Mouse (Mus musculus) stomach, embryonic 14.5 days (tissue): ENCODE measurements around the gene Epb41. TPM values are rescaled to one million over a fixed set of nuclear protein-coding genes. Genes with fewer than 3 reads are reported as not detected.

Experiments
- ATAC-seq: fragments of 200-750 bp; cut with Nextera tagmentation; 2 replicates; pipeline ENCODE4 v1.8.0; 2017; ENCODE audit warnings: low read depth, moderate TSS enrichment; ENCODE audit not compliant: insufficient number of reproducible peaks, insufficient read depth, low FRiP score
- H3K27ac ChIP-seq: fragments of 300-500 bp; sonication (generic); 2 replicates; pipeline ENCODE4 v1.5.1; 2014; ENCODE audit warnings: mild to moderate bottlenecking, low read length, moderate library complexity, mixed read lengths
- H3K27me3 ChIP-seq: fragments of 300-500 bp; sonication (generic); 2 replicates; pipeline ENCODE4 v1.6.1; 2014; ENCODE audit warnings: low read length, control low read depth, mixed read lengths; ENCODE audit not compliant: control insufficient read depth, insufficient read depth
- H3K36me3 ChIP-seq: fragments of 300-500 bp; sonication (generic); 2 replicates; pipeline ENCODE4 v1.6.1; 2014; ENCODE audit warnings: mild to moderate bottlenecking, control low read depth, low read length, moderate library complexity, mixed read lengths; ENCODE audit not compliant: control insufficient read depth, insufficient read depth
- H3K4me1 ChIP-seq: fragments of 300-500 bp; sonication (generic); 2 replicates; pipeline ENCODE4 v1.6.1; 2014; ENCODE audit warnings: low read length, control low read depth, mixed read lengths; ENCODE audit not compliant: control insufficient read depth, insufficient read depth
- H3K4me2 ChIP-seq: fragments of 300-500 bp; sonication (generic); replicated peaks from 2 replicates; pipeline ENCODE4 v1.6.1; 2014; ENCODE audit warnings: low read depth, low read length, control low read depth
- H3K4me3 ChIP-seq: fragments of 300-500 bp; sonication (generic); 2 replicates; pipeline ENCODE4 v1.5.1; 2014; ENCODE audit warnings: low read depth, low read length, control low read depth
- H3K9ac ChIP-seq: fragments of 300-500 bp; sonication (generic); replicated peaks from 2 replicates; pipeline ENCODE4 v1.6.1; 2014; ENCODE audit warnings: low read depth, mild to moderate bottlenecking, control low read depth, low read length, moderate library complexity, mixed read lengths
- H3K9me3 ChIP-seq: fragments of 300-500 bp; sonication (generic); 2 replicates; pipeline ENCODE4 v1.6.1; 2016; ENCODE audit warnings: low read depth, low read length, control low read depth; ENCODE audit not compliant: control insufficient read depth
- WGBS: fragments of 180-500 bp; shearing (Covaris S2); extraction: QIAGEN DNeasy Blood & Tissue Kit; methylation state at CpG from one replicate; pipeline ENCODE4 v1.1.7; 2014; 5-methylcytosine and 5-hydroxymethylcytosine counted together
- polyA plus RNA-seq: library from polyadenylated mRNA; unstranded; fragments of >200 nt; fragmentation: Nextera tagmentation; extraction: Ambion mirVana; gene quantifications from 2 replicates; pipeline ENCODE4 v1.2.1, GENCODE M21; 2014

Epb41 gene
- polyA plus RNA-seq, 1 experiment from 2014 or later: 55.0 TPM

DNA sequence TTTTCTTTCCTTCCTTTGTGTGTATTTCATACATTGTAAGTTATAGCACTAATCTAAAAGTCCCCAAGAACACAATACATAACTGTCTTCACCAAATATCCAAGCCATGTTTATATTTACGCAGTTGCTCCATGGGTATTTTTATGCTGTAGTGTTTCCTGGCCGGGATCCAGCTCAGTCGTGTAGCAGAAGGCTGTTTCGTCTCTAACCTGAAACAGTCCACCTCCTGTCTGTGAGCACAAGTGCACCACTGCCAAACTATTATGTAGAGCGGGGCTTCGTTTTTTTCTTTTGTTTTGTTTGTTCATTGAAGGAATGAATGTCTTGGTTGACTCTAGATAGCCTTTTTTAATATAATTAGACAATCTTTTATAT is 176.0 kb downstream of the Epb41 start:
- no peak overlapping the region for H3K9ac ChIP-seq
- no peak for ATAC-seq
- no peaks in the 10 kb centered on the region for H3K27me3 ChIP-seq
- H3K9me3 ChIP-seq: no peaks in the 10 kb centered on the region
- no peak overlapping the region for H3K27ac ChIP-seq
- peaks cover 66% of the 10 kb centered on the region for H3K36me3 ChIP-seq
- H3K4me3 ChIP-seq: no peak overlapping the region
- WGBS: 87% methylated on average over 6 of the region's 6 CpGs
- H3K4me1 ChIP-seq: no peaks in the 10 kb centered on the region
- H3K4me2 ChIP-seq: no peak overlapping the region

DNA sequence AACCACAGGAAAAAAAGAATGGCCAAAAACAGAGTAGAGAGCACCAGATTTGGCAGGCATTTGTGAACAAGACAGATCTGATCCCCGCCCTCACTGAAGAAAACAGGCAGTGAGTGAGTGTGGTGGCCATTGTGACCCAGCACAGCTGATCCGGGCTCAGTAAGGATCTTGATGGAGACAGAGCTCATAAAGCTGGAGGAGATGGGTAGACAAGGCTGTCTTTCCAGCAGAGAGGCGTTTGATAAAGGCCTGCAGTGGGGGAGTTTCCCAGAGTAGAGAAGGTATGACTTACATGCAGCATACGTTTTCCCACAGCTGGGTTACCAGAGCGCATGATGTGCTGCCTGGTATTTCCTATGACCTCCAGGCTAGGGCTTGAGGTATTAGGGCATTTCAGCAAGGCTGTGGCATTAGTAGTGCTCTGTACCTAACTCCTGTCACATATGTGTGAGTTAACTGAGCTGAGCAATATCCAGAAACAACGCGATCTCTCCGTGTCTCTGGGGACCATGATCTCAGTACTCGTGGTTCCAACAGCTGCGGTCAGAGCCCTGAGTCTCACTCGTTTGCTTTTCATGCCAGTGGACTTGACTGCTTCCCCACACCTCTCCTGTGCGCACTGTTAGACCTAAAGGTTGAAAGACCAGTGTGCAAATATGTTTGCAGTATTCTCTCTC is 176.5 kb downstream of the Epb41 start:
- no peaks in the 10 kb centered on the region for H3K4me1 ChIP-seq
- H3K4me2 ChIP-seq: no peak overlapping the region
- H3K27me3 ChIP-seq: no peaks in the 10 kb centered on the region
- peaks cover 71% of the 10 kb centered on the region for H3K36me3 ChIP-seq
- WGBS: 90% methylated on average over 12 of the region's 12 CpGs
- H3K4me3 ChIP-seq: no peak overlapping the region
- H3K9ac ChIP-seq: no peak overlapping the region
- no peak for ATAC-seq
- no peak overlapping the region for H3K27ac ChIP-seq
- H3K9me3 ChIP-seq: no peaks in the 10 kb centered on the region

DNA sequence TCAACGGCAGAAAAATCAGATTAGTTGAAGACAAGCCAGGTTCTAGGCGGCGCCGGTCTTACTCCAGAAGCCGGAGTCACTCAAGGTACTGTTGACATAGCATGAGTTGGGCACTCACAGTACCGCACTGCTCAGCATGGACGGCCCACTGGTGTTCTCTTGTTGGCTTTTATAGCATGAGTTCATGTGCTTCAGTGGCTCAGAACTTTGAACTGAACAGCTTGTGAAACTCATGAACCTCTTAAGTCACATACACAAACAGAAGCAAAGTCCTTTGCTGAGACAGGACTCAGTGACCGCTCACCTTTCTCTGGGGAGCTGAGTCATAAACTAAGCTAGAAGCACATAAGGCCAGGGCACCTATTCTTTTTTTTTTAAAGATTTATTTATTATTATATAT is 177.3 kb downstream of the Epb41 start:
- Histone ChIP-seq H3K27ac (no peak overlapping the region), H3K36me3 (peaks cover 80% of the 10 kb centered on the region), H3K9me3 (no peaks in the 10 kb centered on the region), H3K4me2 (no peak overlapping the region), H3K4me1 (no peaks in the 10 kb centered on the region), H3K27me3 (no peaks in the 10 kb centered on the region), H3K4me3 (no peak overlapping the region), H3K9ac (no peak overlapping the region)
- 96% methylated on average over 8 of the region's 8 CpGs for WGBS
- ATAC-seq: no peak

DNA sequence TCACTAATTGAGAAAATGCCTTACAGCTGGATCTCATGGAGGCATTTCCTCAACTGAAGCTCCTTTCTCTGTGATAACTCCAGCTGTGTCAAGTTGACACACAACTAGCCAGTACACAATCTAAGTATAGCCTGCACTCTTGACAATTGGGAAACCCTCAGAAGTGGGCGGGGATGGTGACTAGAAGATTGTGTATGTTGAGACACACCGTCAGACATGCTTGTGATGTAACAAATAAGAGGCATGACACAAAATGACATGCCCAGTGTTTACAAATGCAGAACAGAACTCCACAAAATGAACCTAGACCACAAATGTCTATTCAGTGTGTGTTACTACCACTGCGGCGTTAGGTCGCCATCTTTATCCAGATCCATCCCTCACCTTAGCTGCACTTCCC is 178.0 kb downstream of the Epb41 start:
- Histone ChIP-seq H3K27ac (no peak overlapping the region), H3K4me3 (no peak overlapping the region), H3K36me3 (peaks cover 81% of the 10 kb centered on the region), H3K27me3 (no peaks in the 10 kb centered on the region), H3K4me2 (no peak overlapping the region), H3K9ac (no peak overlapping the region), H3K4me1 (no peaks in the 10 kb centered on the region), H3K9me3 (no peaks in the 10 kb centered on the region)
- no peak for ATAC-seq
- WGBS: 89% methylated on average over 5 of the region's 5 CpGs

DNA sequence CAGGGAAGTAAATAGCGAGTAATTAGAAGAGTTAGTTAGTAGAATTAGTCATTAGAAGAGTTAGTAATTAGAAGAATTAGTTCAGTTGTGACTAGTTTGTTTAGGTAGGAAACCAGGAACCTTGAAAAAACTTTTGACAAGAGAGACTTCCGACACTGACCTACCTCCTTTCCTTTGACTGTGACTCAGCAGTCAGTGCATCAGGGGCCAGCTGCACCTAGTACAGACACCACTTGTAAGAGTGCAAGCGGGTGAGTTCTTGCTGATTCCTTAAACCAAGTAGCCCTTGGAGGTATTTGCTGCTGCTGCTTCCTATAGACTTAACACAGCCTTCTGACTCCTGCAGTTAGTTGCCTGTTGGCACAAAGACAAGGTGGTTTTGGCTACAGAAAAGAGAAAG is 184.4 kb downstream of the Epb41 start:
- H3K4me1 ChIP-seq: no peaks in the 10 kb centered on the region
- 85% methylated on average over 3 of the region's 3 CpGs for WGBS

DNA sequence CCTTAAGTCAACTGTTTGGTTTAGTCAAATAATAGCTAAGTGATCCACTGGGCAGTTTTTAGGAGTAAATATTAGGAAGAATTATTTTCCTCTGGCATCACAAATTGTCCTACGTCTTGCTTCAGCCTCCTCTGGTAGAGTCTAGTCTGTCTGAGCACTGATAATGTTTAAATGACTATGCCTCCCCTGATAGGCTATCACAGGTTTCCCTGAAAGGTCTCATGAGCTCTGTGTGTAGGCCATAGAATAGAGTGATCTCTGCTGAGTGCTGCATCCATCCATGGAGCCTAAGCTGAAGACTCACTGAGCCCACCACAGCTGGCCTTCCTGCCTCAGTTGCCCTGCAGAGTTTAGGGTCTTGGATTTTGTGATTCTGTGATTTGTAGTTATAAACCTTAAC is 186.6 kb downstream of the Epb41 start:
- peaks cover 39% of the 10 kb centered on the region for H3K36me3 ChIP-seq
- H3K9me3 ChIP-seq: no peaks in the 10 kb centered on the region
- no peak overlapping the region for H3K9ac ChIP-seq
- no peak for ATAC-seq
- H3K4me2 ChIP-seq: no peak overlapping the region
- no peak overlapping the region for H3K27ac ChIP-seq
- H3K4me3 ChIP-seq: no peak overlapping the region
- H3K4me1 ChIP-seq: no peaks in the 10 kb centered on the region
- WGBS: 58% methylated on average over 1 of the region's 1 CpGs
- H3K27me3 ChIP-seq: no peaks in the 10 kb centered on the region

More for the DNA sequence above, 184.4 kb downstream of the Epb41 start:
- no peak overlapping the region for H3K9ac ChIP-seq
- no peak overlapping the region for H3K4me3 ChIP-seq
- H3K27me3 ChIP-seq: no peaks in the 10 kb centered on the region
- peaks cover 47% of the 10 kb centered on the region for H3K36me3 ChIP-seq
- no peak overlapping the region for H3K27ac ChIP-seq
- ATAC-seq: no peak
- no peaks in the 10 kb centered on the region for H3K9me3 ChIP-seq
- no peak overlapping the region for H3K4me2 ChIP-seq

DNA sequence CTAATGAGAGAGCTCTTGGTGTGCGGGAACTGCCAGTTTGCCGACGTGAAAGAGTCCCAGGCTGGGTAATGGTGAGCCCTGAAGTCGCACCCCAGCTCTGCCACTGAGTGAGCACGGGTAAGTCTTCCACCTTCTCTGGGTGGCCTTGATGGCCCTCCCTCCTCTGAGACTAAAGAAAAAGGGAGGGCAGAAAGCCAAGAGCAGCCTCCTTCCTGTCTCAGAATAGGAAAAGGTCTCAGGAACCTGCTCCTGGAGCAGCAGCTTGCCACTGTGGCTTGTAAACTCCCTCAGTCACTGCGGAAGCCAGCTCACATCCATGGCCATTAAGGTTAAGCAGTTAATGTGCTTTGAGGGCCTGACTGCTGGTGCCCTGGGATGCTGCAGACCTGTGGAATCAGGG is 189.7 kb downstream of the Epb41 start:
- Histone ChIP-seq H3K9ac (no peak overlapping the region), H3K36me3 (peaks cover 18% of the 10 kb centered on the region), H3K4me2 (no peak overlapping the region), H3K9me3 (no peaks in the 10 kb centered on the region), H3K4me1 (0 out of 2 replicates have a peak, but pooled peaks cover 4% of the 10 kb centered on the region), H3K27me3 (no peaks in the 10 kb centered on the region), H3K4me3 (no peak overlapping the region), H3K27ac (no peak overlapping the region)
- WGBS: 78% methylated on average over 6 of the region's 6 CpGs
- ATAC-seq: no peak

DNA sequence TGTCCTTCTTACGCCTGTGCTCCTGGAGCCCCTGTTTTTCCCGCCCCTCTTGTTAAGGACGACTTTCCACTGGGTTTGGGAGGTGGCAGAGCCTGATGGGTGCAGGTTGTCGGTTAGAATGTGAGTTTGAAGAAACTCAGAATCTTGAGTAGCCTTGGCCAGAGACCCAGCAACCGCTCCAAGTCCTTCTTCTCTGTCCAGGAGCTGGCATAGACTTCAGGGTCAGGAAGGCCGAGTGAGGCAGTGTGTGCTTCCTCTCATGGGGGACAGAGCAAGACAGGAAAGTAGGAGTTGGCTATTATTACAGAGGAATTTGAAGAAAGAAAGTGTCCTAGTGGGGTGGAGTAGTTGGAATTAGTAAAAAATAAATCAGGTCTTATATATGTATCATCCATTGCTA is 191.6 kb downstream of the Epb41 start:
- Histone ChIP-seq H3K4me2 (no peak overlapping the region), H3K27ac (no peak overlapping the region), H3K4me1 (peaks cover 14% of the 10 kb centered on the region; the same call in 1 of the 2 replicates), H3K9me3 (no peaks in the 10 kb centered on the region), H3K9ac (no peak overlapping the region), H3K36me3 (peaks cover 16% of the 10 kb centered on the region; the same call in 1 of the 2 replicates), H3K27me3 (no peaks in the 10 kb centered on the region), H3K4me3 (no peak overlapping the region)
- 71% methylated on average over 6 of the region's 6 CpGs for WGBS
- ATAC-seq: no peak

DNA sequence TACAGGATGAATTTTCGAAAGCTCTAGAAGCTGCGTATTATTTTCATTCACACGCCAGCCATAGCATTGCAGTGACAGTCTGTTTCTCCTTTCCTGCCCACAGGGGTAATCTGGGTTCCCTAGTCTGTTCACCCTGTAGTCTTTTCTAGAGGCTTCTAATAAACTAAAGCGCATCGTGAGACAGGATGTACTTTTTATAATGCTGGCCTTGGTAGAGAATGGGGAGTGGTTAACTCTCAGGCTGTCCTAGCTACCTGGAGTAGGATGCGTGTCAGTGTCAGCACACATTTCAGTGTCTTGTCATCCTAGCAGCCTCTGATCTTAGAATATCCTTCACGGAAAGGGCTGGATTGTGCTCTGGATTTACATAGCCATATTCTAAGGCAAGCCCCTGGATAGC is 193.8 kb downstream of the Epb41 start:
- Histone ChIP-seq H3K4me1 (peaks cover 25% of the 10 kb centered on the region), H3K4me2 (no peak overlapping the region), H3K27me3 (no peaks in the 10 kb centered on the region), H3K36me3 (peaks cover 13% of the 10 kb centered on the region; the same call in 1 of the 2 replicates), H3K27ac (no peak overlapping the region), H3K9me3 (no peaks in the 10 kb centered on the region), H3K9ac (no peak overlapping the region), H3K4me3 (no peak overlapping the region)
- 81% methylated on average over 7 of the region's 7 CpGs for WGBS
- ATAC-seq: no peak
